Mouse (Mus musculus): ENCODE results near the gene Ghrhr.

Ghrhr gene

DNA sequence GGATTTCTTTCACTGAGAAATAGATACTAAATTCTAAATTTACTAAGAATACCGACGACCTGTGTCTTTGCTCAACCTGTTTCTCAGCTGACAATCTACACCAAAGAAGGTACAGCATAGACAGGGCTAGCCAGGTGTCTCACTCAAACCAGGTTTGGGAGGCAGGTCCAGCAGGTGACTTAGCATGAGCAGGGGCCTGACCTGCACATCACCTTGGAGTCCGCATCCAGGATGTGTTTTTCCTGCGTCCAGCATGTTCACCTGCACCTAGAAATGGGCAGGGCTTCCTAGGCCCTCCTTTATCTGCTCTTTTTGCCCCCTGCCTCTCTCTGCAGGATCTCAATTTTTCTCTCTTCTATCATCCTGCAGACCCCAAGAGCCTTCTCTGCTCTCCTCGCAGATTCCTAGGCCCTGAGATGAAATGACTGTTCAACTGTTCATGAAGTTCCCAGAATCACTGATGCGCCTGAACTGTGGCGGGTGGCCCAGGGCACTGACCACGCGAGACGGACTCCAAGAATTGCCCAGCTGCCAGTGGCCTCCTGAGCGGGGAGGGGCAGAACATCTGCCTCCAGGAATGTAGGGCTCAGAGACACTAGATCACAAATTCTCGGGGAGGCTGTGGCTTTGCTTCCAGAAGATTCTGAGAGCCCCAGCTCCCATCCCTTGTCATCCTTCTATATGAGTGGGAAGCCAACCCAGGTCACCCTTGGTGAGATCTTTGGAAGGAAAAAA, 22.2 kb upstream of the Ghrhr start:
- CTCF ChIA-PET: no interaction called here

DNA sequence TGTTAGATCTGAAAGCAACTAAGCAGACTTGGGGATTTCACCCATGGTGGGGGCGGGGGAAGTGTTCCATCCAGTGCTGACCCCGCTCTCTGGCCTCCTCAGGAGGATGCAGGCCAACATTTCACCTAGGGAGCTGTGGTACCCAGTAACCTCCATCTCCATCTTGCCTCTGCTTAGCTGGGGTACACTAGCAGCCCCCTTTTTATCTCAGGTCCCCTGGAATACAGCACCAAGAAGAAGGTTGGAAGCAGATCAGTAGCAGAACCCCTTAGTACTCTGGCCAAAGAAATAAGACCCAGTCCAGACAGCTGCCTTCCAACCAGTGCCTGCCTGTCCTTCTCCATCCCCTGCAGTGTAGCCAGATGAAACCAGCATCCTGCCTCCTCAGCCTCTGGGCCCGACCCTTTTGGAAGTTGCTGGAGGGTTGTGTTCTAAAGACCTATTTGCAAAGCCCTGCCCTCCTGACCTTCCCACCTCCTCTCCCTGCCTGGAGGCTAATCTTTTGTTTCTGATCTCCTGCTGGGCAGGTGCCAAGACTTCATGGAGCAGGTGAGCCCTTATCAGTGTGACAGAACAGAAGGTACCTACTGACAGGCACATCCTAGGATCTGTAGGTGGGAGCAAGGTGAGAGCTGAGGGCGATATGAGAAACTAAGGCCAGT, 21.5 kb upstream of the Ghrhr start:
- CTCF ChIA-PET: no interaction called here

DNA sequence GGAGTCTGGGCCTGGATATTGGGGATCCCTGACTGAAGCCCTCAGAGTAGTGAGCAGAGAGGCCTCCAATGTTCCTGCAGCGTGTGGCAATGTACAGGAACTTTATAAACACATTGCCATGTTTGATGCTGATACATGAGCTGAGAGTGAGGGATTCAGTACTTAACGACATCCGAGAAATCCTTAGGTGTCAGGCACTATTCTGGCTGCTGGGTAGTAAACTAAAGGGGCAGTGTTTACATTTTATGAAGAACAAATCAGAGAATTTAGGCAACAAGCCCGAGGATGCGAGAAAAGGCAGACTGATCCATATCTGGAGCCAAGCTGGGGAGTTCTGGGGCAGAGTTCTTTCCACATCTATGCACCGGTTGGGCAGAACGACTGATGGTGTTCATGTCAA, 20.5 kb upstream of the Ghrhr start:
- CTCF ChIA-PET: no interaction called here

DNA sequence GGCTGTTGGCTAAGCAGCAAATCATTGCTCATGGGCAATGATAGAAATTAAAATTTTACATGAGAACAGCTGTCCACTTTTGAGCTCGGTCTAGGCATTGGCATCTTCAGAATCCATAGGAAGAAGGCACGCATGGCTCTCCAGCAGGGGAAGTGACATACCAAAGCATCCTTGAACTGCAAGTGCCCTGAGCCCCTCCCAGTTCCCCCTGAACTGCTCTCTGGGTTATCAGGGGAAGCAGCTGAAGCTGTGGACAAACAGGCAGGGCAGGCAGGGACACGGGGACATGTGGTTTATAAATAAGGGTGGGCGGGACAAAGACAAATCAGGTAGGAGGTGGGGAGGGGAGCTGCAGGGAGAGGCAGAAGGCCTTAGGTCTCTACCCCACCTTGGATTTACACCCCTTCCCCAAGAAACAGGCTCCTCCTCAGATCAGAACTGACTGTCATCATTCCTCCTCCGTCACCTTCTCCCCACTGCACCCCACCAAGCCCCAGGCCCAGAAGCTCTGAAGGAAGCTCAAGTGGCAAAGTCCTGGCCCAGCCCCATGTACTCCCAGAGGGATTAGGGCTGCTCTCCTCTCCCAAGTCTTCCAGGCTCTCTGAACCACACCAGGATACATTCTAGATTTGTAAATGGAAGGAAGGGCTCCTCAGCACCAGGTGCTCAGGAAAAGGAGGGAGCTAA, 19.9 kb upstream of the Ghrhr start:
- CTCF ChIA-PET: no interaction called here

DNA sequence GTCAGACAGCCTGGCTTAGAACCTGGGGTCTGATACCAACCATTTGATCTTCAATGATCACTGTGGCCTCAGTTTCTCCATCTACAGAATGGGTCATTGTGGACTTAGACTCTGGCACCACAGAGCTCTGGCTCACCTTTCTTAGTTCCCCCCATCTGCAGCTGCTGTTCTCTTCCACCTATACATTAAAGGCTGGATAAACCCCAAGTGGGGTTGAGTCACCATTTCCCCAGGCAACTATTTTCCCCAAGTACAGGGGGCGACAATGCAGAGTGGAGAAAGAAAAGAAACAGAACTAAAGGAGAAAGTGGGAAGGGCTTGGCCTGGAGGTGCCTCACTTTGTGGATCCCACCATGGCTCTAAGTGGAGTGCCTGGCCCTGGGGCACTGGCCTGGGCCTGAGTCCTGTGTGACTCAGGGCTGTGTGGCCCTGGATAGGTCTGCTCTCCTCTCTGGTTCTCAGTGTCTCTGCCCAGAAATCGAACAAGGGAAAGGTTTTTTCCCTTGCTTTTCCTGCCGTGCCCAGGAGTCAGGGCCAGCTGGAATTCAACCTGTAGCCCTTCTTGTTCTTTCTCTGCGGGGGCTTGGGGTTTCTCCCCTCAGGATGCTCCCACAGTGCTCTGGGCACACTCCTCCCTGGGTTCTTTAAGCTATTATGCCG, 19.0 kb upstream of the Ghrhr start:
- CTCF ChIA-PET: no interaction called here

DNA sequence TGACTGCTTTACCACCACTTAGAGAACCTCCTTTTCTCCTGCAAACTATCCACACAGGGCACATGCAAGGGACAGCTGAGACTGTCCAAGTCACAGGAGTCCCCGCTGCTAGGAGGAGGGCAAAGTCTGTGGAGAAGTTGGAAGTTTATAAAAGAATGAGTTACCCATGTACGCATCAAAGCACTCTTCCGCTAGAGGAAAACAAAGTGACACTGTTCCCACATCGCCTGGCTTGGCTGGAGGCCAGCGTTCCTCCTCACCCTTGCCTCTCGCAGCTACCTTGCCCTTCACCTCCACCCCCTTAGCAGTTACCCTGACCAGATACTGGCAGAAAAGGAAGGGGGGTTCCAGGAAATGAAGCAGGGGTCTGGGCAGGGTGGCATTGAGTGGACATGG, 18.5 kb upstream of the Ghrhr start:
- CTCF ChIA-PET: no interaction called here

DNA sequence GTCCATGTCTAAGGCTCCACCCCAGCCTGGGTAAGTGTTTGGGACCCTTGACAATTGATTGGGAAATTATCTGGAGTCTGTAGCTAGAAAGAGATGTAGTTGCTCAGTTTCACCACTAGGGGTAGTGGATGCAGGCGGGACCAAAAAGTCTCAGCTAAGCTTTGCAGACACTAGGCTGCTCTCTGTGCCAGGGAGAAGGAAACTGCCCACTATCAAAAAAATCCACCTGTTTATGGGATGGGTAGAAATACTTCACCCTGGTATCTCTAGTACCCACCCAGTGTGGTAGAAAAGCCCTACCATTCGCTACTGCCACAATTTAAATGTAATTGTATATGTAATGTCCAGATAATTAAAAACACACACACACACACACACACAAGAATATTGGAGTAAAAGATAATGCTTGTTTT, 17.4 kb upstream of the Ghrhr start:
- CTCF ChIA-PET: interaction anchor here (0.7 kb wide), 1 partner anchor 1212 kb away, joined by 8 read pairs; no protein-coding TSS in a partner anchor

DNA sequence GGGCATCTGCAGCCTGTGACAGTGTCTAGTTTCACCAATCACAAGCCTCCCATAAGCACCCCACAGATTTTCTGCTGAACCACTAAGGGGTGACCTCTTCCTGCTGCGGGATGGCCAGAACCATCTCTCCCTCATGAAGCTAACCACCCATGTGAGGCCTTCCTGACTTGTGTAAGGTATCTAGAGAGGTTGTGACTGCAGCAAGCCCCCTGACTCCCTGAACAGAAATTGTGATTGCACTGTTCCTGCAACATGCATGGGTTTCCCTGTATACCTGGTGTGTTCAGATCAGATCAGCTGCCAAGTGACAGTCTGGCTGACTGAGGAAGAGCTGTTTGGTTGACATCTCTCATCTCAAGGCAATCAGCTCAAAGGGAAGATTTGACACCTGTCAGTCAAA, 13.4 kb upstream of the Ghrhr start:
- CTCF ChIA-PET: no interaction called here

DNA sequence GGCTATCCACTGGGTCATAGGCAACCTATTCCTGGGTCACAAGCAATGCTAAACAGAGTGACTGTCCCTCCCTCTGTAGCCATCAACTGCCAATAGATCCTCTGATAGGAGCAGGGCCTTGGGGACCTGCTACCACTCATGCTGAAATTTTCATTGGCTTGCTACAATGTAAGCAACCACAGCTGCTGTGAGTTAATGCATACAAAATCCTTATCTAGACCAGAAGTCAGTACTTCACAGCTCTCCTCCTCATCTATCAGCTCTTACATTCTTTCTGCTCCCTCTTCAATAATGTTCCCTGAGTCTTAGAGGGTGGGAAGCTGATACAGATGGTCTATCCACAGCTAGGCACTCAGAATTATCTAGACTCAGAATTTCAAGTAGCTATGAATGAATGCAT, 9.0 kb upstream of the Ghrhr start:
- CTCF ChIA-PET: no interaction called here

DNA sequence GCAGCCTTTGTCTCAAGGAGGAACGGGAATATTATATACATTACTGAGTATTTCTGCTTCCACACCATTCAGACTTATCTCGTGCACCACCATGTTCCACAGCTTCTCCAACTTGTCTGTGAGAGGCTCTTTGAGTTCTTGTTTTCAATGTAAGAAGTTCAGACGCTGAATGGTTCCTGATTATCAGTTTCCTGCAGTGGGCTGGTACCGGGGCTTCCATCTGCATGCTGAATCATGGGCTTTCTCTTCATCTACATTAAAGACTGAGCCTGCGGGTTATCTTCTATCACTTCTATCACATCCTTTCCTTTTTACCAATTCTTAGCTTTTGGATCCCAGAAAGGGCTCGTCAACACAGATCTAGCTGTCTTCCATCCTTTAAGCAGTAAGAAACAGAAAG, 5.3 kb upstream of the Ghrhr start:
- CTCF ChIA-PET: no interaction called here

DNA sequence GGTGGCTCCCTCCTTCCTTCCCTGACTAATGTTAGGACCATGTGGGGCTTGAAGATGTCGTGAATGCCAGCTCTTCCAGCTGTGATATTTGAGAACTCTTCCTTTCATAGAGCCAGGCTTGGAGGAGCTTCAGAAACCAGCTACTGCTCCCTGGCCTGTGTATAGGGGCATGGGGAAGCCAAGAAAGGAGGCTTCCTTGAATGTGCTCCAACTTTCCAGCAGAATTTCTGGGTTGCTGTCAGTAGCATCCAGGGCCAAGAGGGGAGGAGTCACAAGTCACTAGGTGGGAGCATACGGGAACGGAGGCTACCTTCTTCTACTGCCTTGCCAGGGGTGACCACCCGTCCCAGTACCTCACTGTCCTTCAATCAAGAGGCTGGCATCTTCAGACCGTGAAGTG, 416 bp downstream of the Ghrhr start:
- CTCF ChIA-PET: no interaction called here

DNA sequence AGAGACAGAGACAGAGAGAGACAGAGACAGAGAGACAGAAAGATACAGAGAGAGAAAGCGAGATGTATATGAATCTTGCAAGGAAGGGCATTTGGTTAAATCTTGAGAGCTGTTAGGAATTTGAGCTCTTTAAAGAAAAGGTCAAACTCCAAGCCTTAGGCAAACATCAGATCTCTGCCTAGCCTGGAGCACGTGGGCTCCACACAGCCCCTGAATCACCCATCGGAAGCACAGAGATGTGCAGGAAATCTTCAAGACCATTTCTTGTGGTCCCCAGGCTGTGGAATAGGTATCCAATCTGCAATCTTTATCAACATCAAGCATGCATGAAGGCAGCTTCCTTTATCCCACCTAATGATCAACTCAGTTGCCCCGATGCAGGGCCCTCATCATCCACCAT, 1.4 kb downstream of the Ghrhr start:
- CTCF ChIA-PET: no interaction called here

DNA sequence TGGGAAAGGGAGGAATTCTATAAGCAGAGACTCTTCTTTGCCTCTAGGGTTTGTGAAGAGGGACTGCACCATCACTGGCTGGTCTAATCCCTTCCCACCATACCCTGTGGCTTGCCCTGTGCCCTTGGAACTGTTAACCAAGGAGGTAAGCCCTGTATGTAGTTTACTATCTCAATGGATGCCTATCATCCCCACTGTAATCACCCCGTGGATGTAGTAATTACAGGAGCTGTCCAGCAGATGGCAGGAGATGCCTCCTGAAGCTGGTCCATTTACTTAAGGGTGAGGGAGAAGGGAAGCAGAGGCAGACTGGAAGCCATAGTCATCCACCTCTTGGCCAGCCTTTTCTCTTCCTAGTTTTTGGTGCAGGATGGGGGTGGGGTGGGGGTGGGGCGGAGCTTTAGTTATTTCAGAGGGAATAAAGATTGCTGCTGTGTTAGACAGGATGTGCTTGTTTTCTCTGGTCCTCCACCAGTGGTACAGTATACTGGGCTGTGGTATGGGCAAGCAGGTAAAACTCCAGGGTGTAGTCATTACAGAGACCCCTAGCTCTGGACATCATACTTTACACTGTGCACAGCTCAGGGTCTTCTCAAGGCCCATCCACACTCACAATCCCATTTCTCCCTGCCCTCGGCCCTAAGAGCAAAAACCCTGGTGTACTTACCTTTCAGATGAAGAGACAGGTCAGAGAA, 3.7 kb downstream of the Ghrhr start:
- CTCF ChIA-PET: interaction anchor here (0.6 kb wide), 1 partner anchor 17 kb away, joined by 5 read pairs; no protein-coding TSS in a partner anchor

DNA sequence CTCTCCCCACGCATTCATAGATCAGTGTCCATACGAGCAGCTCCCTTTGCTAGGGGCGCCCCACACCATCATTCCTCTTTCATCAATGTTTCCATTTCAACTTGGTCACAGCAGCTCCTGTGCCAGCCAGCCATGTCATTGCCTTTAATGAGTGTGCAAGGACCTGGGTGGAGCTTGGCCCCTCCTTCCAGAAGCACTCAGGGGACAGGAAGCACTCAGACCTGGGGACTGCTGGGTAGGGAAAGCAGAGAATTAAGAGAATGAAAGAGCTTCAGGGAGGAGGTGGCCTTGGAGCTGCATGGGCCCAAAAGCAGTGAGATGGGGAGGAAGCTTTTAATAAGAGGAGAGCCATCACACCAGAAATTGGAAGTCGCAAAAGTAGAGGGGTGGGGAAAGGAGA, 5.9 kb downstream of the Ghrhr start:
- CTCF ChIA-PET: no interaction called here

DNA sequence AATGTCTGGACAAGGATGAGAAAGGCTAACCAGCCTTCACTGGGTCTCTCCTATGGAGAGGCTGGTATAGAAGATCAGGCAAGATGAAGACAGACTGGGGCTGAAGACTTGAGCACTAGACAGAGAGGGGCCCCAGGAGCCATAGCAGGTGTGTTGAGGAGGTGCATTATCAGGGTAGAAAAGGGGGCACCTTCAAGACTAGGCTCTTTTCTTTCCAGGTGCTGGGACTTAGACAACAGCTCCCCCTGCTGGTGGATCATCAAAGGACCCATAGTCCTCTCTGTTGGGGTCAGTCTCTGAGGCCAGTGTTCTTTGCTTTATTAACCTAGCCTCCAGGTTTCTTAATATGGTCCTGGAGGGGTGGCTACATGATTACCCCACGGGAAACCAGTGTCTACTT, 7.8 kb downstream of the Ghrhr start:
- CTCF ChIA-PET: no interaction called here

DNA sequence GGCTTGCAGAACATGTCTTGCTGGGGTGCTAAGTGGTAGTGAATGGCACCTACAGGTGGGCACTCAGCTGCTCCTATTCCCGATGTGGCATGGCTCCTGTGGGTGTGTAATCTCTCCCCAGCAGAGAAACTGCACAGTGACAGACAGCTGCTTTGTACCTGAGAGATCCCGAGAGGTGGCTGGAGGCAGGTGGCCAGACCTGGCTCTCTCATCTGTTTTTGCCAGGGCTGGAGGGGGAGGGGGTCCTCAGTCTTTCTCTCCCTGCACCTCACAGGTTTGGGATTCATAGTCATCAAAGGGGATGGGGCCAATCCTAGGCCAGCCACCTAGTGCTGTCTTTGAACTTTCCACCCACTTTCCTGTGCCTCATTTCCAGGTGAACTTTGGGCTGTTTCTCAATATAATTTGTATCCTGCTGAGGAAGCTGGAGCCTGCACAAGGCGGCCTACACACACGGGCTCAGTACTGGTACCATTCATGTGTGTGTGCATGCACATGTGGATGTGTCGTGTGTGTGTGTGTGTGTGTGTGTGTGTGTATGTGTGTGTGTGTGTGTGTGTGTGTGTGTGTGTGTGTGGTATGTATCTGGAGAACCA, 8.4 kb downstream of the Ghrhr start:
- CTCF ChIA-PET: interaction anchor here (0.6 to 0.7 kb wide), 2 partner anchors 142 to 218 kb away, joined by 7 read pairs; no protein-coding TSS in a partner anchor

DNA sequence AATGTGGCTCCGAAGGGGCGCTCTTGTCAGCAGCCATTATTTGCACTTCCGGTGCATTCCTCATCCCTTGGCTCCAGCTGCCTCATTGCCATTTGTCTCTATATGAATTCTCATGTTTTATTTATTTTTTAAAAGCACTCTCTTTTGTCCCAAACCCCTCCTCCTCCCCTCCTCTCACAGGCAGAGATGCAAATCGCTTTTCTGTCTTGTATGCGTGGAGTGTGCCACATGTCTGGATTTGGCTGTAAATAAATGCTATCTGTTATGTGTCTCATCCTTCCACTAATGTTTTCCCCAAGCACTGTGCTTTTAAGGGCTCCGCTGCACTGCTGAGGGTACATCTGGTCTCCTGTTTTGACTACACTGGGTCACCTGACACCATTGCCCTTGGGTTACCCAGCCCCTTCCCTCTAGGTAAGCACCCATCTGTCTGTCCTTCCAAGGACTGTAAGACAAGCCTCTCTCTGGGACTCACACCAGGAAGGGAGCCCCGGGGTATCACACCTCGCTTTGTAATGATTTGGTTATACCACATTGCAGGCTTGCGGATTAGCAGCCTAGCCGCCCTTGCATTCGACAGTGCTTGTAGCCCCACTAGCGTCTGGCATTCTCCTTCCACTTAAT, 12.6 kb downstream of the Ghrhr start:
- CTCF ChIA-PET: no interaction called here

DNA sequence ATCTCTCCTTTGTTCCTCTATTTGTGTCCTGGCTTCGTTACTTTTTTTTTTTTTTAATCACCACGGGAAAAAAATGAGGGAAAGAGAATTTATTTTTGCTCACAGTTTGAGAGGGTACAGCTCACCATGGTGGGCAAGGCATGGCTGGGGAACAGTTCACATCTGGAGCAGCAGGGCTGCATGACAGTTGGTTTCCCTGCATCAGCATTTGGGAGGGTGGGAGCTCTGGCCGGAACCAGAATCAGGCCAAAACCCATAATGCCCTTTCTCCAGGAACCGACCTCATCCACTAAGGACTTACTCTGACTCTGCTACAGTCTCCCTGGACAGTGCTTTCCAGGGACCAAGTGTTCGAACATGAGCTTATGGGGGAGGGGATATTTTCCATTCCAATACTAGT, 13.2 kb downstream of the Ghrhr start:
- CTCF ChIA-PET: no interaction called here

DNA sequence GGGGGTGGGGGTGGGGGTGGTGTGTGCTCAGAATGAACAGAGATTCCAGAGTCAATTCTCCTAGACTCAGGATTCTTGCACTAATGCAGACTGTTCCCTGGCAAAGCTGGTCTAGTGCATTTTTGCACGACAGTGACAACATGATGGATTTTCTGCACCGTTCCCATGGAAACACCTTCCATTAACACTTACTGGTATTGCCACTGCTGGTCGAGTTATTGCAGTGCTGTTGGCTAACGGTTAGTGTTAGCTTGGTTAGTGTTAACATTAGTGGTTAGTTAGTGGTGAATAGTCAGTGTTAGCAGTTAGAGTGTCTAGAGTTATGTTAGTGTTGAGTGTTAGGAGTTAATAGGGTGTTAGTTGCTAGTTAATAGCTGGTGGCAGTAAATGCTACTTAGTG, 15.7 kb downstream of the Ghrhr start:
- CTCF ChIA-PET: no interaction called here

DNA sequence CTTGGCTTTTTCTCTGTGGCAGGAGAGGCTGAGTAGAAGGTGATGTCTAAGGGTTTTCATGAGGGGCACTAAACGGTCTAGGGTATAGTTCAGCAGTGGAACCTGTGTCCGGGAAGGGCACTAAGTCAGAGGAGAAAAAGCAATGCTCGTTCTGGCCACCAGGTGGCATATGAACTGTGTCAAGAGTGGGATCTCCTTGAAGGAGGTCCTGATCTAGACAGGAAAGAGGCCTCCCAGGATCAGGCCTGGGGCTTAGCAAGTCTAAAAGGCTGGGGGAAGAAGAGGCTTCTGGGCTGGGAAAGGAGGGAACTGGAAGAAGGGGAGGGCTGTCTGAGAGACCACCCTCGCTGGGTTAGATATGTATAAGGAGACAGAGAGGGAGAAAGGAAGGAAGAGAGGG, 16.4 kb downstream of the Ghrhr start:
- CTCF ChIA-PET: no interaction called here

DNA sequence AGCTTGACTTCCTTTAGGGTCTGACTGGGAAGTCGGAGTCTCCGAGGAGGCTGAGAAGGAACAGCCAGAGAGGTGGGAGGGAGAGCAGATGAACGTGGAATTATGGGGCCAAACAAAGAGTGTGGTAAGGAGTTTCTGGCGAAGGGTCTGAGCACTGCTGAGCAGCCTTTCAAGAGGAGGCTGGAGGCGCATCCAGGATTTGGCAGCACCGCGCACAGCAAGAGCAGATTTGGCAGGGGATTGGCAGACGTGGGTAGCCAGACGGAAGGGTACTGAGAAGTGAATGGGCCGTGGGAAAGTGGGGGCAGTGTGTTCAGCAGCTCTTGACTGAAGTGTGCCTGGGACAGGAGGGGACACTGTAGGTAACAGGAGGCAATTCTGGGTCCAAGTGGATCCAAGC, 18.8 kb downstream of the Ghrhr start:
- CTCF ChIA-PET: no interaction called here

All from spleen, embryonic (tissue).